Comparison of ENCODE assay signal across 24 mouse cellular contexts in genomic region chr5:132322971-132323370, GRCm38 (mm10).
DNase-seq lines count a peak whose midpoint lies in the region; ATAC-seq and TF ChIP-seq lines count a peak whose summit lies in the region.
"Had no signal": no experiment of that assay in that cellular context is flagged by ENCODE, and none has a peak within 500 bp of the region (broad histone marks: within the 10 kb centered on the region; RNA-seq: fewer than 3 reads in every experiment).

No protein-coding gene starts in this region.

- H3K36me3 ChIP-seq in forebrain, embryonic 10.5 days (replicated peaks), result no peaks in the 10 kb centered on the region
- no peaks in the 10 kb centered on the region for H3K36me3 ChIP-seq in forebrain, postnatal 0 days (ENCODE audit: insufficient read depth)
- no peaks in the 10 kb centered on the region for H3K36me3 ChIP-seq in lung, embryonic 14.5 days (ENCODE audit: insufficient read depth)
- no peaks in the 10 kb centered on the region for H3K36me3 ChIP-seq in forebrain, embryonic 14.5 days (ENCODE audit: control insufficient read depth, insufficient read depth, low read length)
- H3K36me3 ChIP-seq: heart, embryonic 10.5 days; heart, embryonic 15.5 days; neural tube, embryonic 15.5 days; stomach, embryonic 15.5 days had no signal

- H3K9me3 ChIP-seq in forebrain, embryonic 10.5 days, result no peaks in the 10 kb centered on the region
- H3K9me3 ChIP-seq in forebrain, postnatal 0 days (ENCODE audit: low read length), result no peaks in the 10 kb centered on the region
- no peaks in the 10 kb centered on the region for H3K9me3 ChIP-seq in lung, embryonic 14.5 days (ENCODE audit: low read depth, low read length)
- H3K9me3 ChIP-seq in forebrain, embryonic 14.5 days (replicated peaks; ENCODE audit: control insufficient read depth, low read length), result no peaks in the 10 kb centered on the region
- H3K9me3 ChIP-seq: heart, embryonic 10.5 days; heart, embryonic 15.5 days; limb, embryonic 12.5 days; neural tube, embryonic 15.5 days; stomach, embryonic 15.5 days had no signal

- no peak for ATAC-seq in forebrain, postnatal 0 days
- ATAC-seq in lung, embryonic 14.5 days (ENCODE audit: insufficient read depth), result no peak
- no peak for ATAC-seq in forebrain, embryonic 14.5 days
- ATAC-seq: inflammation-experienced regulatory T-cells, adult 6 months; Patski had no signal

- TF ChIP-seq CTCF in forebrain, postnatal 0 days (IDR thresholded peaks at IDR 0.05; ENCODE audit: low read depth), result no peak
- no peak for TF ChIP-seq CTCF in lung, embryonic 14.5 days (IDR thresholded peaks at IDR 0.05; ENCODE audit: low read depth)
- TF ChIP-seq CTCF in brain, embryonic 14.5 days (IDR thresholded peaks at IDR 0.05; ENCODE audit: borderline replicate concordance, extremely low read depth, insufficient read depth, insufficient read length), result no peak

- no peak for DNase-seq in forebrain, embryonic 10.5 days (ENCODE audit: extremely low spot score, low spot score)
- DNase-seq in forebrain, postnatal 0 days, result no peak
- DNase-seq in lung, embryonic 14.5 days, result peak; percentile 67
- no peak for DNase-seq in lung, postnatal 14 days
- DNase-seq in brain, embryonic 14.5 days (ENCODE audit: low read depth), result peak; percentile 49
- peak; percentile 39 for DNase-seq in forebrain, embryonic 14.5 days (ENCODE audit: low spot score)
- no peak for DNase-seq in adrenal gland, postnatal 14 days
- DNase-seq: adrenal gland, postnatal 10 days; cerebellum, adult 11-12 months; cerebellum, postnatal 14 days; kidney, adult 11 months; kidney, postnatal 14 days; lung, postnatal 4 days; right cerebral cortex, postnatal 25 days had no signal

- no peak overlapping the region for H3K4me2 ChIP-seq in forebrain, postnatal 0 days (ENCODE audit: low read depth)
- H3K4me2 ChIP-seq in lung, embryonic 14.5 days, result no peak overlapping the region
- no peak overlapping the region for H3K4me2 ChIP-seq in forebrain, embryonic 14.5 days (ENCODE audit: low read length)
- H3K4me2 ChIP-seq: heart, embryonic 15.5 days; limb, embryonic 12.5 days; liver, embryonic 11.5 days; neural tube, embryonic 15.5 days; stomach, embryonic 15.5 days had no signal

- no peak overlapping the region for H3K9ac ChIP-seq in forebrain, postnatal 0 days
- H3K9ac ChIP-seq in lung, embryonic 14.5 days, result no peak overlapping the region
- no peak overlapping the region for H3K9ac ChIP-seq in forebrain, embryonic 14.5 days (ENCODE audit: low read length)
- H3K9ac ChIP-seq: heart, embryonic 15.5 days; limb, embryonic 12.5 days; neural tube, embryonic 15.5 days; stomach, embryonic 15.5 days had no signal

- H3K27me3 ChIP-seq in forebrain, embryonic 10.5 days (ENCODE audit: poor library complexity, severe bottlenecking), result no peaks in the 10 kb centered on the region
- no peaks in the 10 kb centered on the region for H3K27me3 ChIP-seq in forebrain, postnatal 0 days (ENCODE audit: insufficient read depth, low read length)
- H3K27me3 ChIP-seq in lung, embryonic 14.5 days (ENCODE audit: insufficient read depth, low read length), result no peaks in the 10 kb centered on the region
- H3K27me3 ChIP-seq in forebrain, embryonic 14.5 days (replicated peaks; ENCODE audit: control insufficient read depth, insufficient read depth, low read length), result no peaks in the 10 kb centered on the region
- H3K27me3 ChIP-seq: heart, embryonic 15.5 days; limb, embryonic 12.5 days; neural tube, embryonic 15.5 days; Patski; stomach, embryonic 15.5 days had no signal

- peak overlapping the region; percentile 53 for H3K27ac ChIP-seq in forebrain, embryonic 10.5 days
- no peak overlapping the region for H3K27ac ChIP-seq in forebrain, postnatal 0 days (ENCODE audit: low read depth, low read length)
- H3K27ac ChIP-seq in lung, embryonic 14.5 days (ENCODE audit: low read depth), result no peak overlapping the region
- H3K27ac ChIP-seq in forebrain, embryonic 14.5 days (ENCODE audit: low read depth, low read length), result no peak overlapping the region
- H3K27ac ChIP-seq: heart, embryonic 10.5 days; heart, embryonic 15.5 days; left cerebral cortex, adult 2 months; limb, embryonic 12.5 days; neural tube, embryonic 15.5 days; stomach, embryonic 15.5 days had no signal

- no peak for TF ChIP-seq POLR2A in brain, embryonic 14.5 days (IDR thresholded peaks at IDR 0.05; ENCODE audit: borderline replicate concordance, extremely low read depth, insufficient read depth, insufficient read length, poor library complexity, severe bottlenecking)

- no peak overlapping the region for H3K4me3 ChIP-seq in forebrain, embryonic 10.5 days
- H3K4me3 ChIP-seq in forebrain, postnatal 0 days (ENCODE audit: low read depth, low read length), result no peak overlapping the region
- no peak overlapping the region for H3K4me3 ChIP-seq in lung, embryonic 14.5 days (ENCODE audit: low read depth, low read length)
- H3K4me3 ChIP-seq in forebrain, embryonic 14.5 days (ENCODE audit: low read depth, low read length), result no peak overlapping the region
- H3K4me3 ChIP-seq: heart, embryonic 10.5 days; heart, embryonic 15.5 days; left cerebral cortex, adult 2 months; limb, embryonic 12.5 days; megakaryocyte, embryonic 14.5 days; neural tube, embryonic 15.5 days; stomach, embryonic 15.5 days had no signal

- 85% methylated on average over 4 of the region's 4 CpGs for WGBS in forebrain, embryonic 10.5 days
- WGBS in forebrain, postnatal 0 days, result 54% methylated on average over 4 of the region's 4 CpGs
- 57% methylated on average over 4 of the region's 4 CpGs for WGBS in lung, embryonic 14.5 days
- WGBS in forebrain, embryonic 14.5 days, result 48% methylated on average over 4 of the region's 4 CpGs

- peaks cover 87% of the 10 kb centered on the region for H3K4me1 ChIP-seq in forebrain, embryonic 10.5 days
- H3K4me1 ChIP-seq in forebrain, postnatal 0 days (ENCODE audit: insufficient read depth), result peaks cover 13% of the 10 kb centered on the region; the same call in 1 of the 2 replicates
- 0 out of 2 replicates have a peak, but pooled peaks cover 4% of the 10 kb centered on the region for H3K4me1 ChIP-seq in lung, embryonic 14.5 days (ENCODE audit: insufficient read depth)
- peaks cover 49% of the 10 kb centered on the region for H3K4me1 ChIP-seq in forebrain, embryonic 14.5 days (ENCODE audit: control insufficient read depth, insufficient read depth, low read length)
- H3K4me1 ChIP-seq: megakaryocyte, embryonic 14.5 days; stomach, embryonic 15.5 days had no signal

Comparison
In these comparisons a context has a peak if more than half of its experiments do, and no peak if none do; other contexts are left out.
1. DNase-seq: peak in lung, embryonic 14.5 days (single experiment), brain, embryonic 14.5 days (single experiment) and forebrain, embryonic 14.5 days (single experiment); none in forebrain, embryonic 10.5 days (single experiment), forebrain, postnatal 0 days (single experiment), lung, postnatal 14 days (single experiment) and adrenal gland, postnatal 14 days (single experiment).